Comparison of ENCODE assay signal across 24 mouse cellular contexts in the genomic region with DNA sequence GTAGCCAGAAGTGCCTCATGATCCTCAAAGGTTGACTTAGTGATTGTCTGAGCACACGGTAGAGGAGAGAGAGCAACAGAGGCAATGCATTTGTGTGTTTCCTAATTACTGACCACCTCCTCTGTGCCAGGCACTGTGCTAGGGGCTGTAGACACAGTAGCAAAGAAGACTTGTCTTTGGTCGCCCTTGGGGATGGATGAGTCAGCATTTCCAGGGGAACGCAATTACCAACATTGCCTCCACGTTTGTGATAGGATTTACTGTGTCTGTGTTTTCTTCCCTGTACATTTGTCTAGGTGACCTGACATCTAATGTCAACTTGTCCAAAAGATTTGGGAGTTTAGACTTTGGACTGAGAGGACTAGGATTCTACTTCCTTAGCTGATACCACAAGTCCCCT. TPM values are rescaled to one million over a fixed set of nuclear protein-coding genes. Genes with fewer than 3 reads are reported as not detected.
A peak's percentile ranks its signal among the peaks of the same experiment; 100 is the strongest.
DNase-seq lines count a peak whose midpoint lies in the region; TF ChIP-seq lines count a peak whose summit lies in the region.
"Had no signal": no experiment of that assay in that cellular context is flagged by ENCODE, and none has a peak within 500 bp of the region (broad histone marks: within the 10 kb centered on the region; RNA-seq: fewer than 3 reads in every experiment).

No protein-coding gene starts in this region.

- TF ChIP-seq RAD21 in CH12.LX (IDR thresholded peaks at IDR 0.05; ENCODE audit: low read depth, low read length), result no peak

- peaks cover 14% of the 10 kb centered on the region for H3K9me3 ChIP-seq in CH12.LX (replicated peaks; ENCODE audit: low read length)
- H3K9me3 ChIP-seq: forebrain, embryonic 10.5 days; forebrain, embryonic 13.5 days; hindbrain, embryonic 10.5 days; hindbrain, embryonic 13.5 days; intestine, embryonic 15.5 days had no signal

- dilution Hi-C loops in CH12.LX (cut with MboI; ENCODE audit: extremely low pct_ligation_motif_present, extremely low pct_unique_long_range_greater_than_20kb, low sequenced_read_pairs), result no loop called here

- H3K27me3 ChIP-seq in CH12.LX (replicated peaks), result peaks cover 72% of the 10 kb centered on the region
- H3K27me3 ChIP-seq: forebrain, embryonic 13.5 days; hindbrain, embryonic 13.5 days had no signal

- H3K27ac ChIP-seq in CH12.LX (ENCODE audit: insufficient read depth, low read depth), result no peak overlapping the region
- H3K27ac ChIP-seq: forebrain, embryonic 10.5 days; forebrain, embryonic 13.5 days; heart, adult 2 months; hindbrain, embryonic 10.5 days; hindbrain, embryonic 13.5 days; intestine, embryonic 15.5 days had no signal

- no peak for TF ChIP-seq EP300 in CH12.LX (IDR thresholded peaks at IDR 0.05; ENCODE audit: low read length)

- in situ Hi-C loops in CH12.LX (cut with MboI; ENCODE audit: low pct_ligation_motif_present, low pct_unique_long_range_greater_than_20kb, low sequenced_read_pairs), result loop anchor here (10.0 kb wide), 1 partner anchor 79 kb away; no protein-coding TSS in a partner anchor

- H3K4me1 ChIP-seq in CH12.LX (ENCODE audit: control insufficient read depth in 1 of 2, insufficient read depth in 2 of 2), result no peaks in the 10 kb centered on the region
- no peaks in the 10 kb centered on the region for H3K4me1 ChIP-seq in lung, adult 2 months (ENCODE audit: control insufficient read depth, insufficient read depth, low read length)

- WGBS in lung, adult 2 months, result 76% methylated on average over 4 of the region's 4 CpGs

- no peak for TF ChIP-seq CTCF in CH12.LX (conservative IDR thresholded peaks at IDR 0.05 in 1 of 2, IDR thresholded peaks at IDR 0.05 in 1 of 2; ENCODE audit: low read depth in 2 of 2, low read length in 2 of 2)
- no peak for TF ChIP-seq CTCF in lung, adult 2 months (IDR thresholded peaks at IDR 0.05; ENCODE audit: insufficient read depth, low read length)

- no peaks in the 10 kb centered on the region for H3K79me2 ChIP-seq in CH12.LX (replicated peaks; ENCODE audit: control insufficient read depth, extremely low read depth, insufficient read depth, poor library complexity, severe bottlenecking)

- no peak overlapping the region for H3K4me2 ChIP-seq in CH12.LX (ENCODE audit: insufficient read depth, low read depth, poor library complexity, severe bottlenecking)
- H3K4me2 ChIP-seq: forebrain, embryonic 13.5 days; heart, embryonic 11.5 days; hindbrain, embryonic 13.5 days; intestine, embryonic 15.5 days had no signal

- no peaks in the 10 kb centered on the region for H3K36me3 ChIP-seq in CH12.LX (replicated peaks in 1 of 2; ENCODE audit: control insufficient read depth in 1 of 2, insufficient read depth in 1 of 2, low read length in 1 of 2)
- H3K36me3 ChIP-seq: hindbrain, embryonic 13.5 days; intestine, embryonic 15.5 days had no signal

- DNase-seq in adrenal gland, postnatal 10 days, result peak; percentile 33
- DNase-seq in adrenal gland, postnatal 14 days, result no peak
- DNase-seq in CH12.LX (ENCODE audit: extremely low read depth), result no peak
- peak; percentile 42 for DNase-seq in R1 (ENCODE audit: low read depth, low spot score)
- no peak for DNase-seq in heart, adult 9 months (ENCODE audit: low spot score in 2 of 2)
- no peak for DNase-seq in lung, adult 2 months
- DNase-seq: cerebellum, adult 18-20 months; cerebellum, adult 9-10 months; cerebellum, postnatal 14 days; gastrocnemius, postnatal 10 days; gastrocnemius, postnatal 36 days; heart, adult 2 months; kidney, adult 11 months; kidney, adult 8-10 months had no signal

- no peak overlapping the region for H3K4me3 ChIP-seq in CH12.LX (replicated peaks in 1 of 3; ENCODE audit: low read depth in 2 of 3, low read length in 2 of 3, poor library complexity in 1 of 3)
- no peak overlapping the region for H3K4me3 ChIP-seq in lung, adult 2 months (replicated peaks; ENCODE audit: extremely low read depth, low read depth, low read length)
- H3K4me3 ChIP-seq: forebrain, embryonic 10.5 days; forebrain, embryonic 13.5 days; heart, adult 2 months; hindbrain, embryonic 10.5 days; hindbrain, embryonic 13.5 days; intestine, embryonic 15.5 days had no signal

- H3K9ac ChIP-seq in CH12.LX (ENCODE audit: insufficient read depth, low read depth), result no peak overlapping the region
- H3K9ac ChIP-seq: forebrain, embryonic 13.5 days; hindbrain, embryonic 13.5 days; intestine, embryonic 15.5 days had no signal

- no peak for TF ChIP-seq POLR2A in CH12.LX (IDR thresholded peaks at IDR 0.05; ENCODE audit: low read depth, low read length)
- TF ChIP-seq POLR2A in lung, adult 2 months (IDR thresholded peaks at IDR 0.05; ENCODE audit: borderline replicate concordance, extremely low read depth, low read depth, low read length), result no peak

TF ChIP-seq in CH12.LX, 34 proteins besides CTCF, POLR2A, EP300 and RAD21:
- peak; percentile 65; the same call in 1 of the 2 replicates for TF ChIP-seq MAFK (IDR thresholded peaks at IDR 0.05; ENCODE audit: insufficient replicate concordance, low read length)
- no peak for TF ChIP-seq CHD1 (IDR thresholded peaks at IDR 0.05; ENCODE audit: low read depth, low read length)
- TF ChIP-seq ZNF384 (IDR thresholded peaks at IDR 0.05; ENCODE audit: low read depth, low read length), result no peak
- TF ChIP-seq MEF2A (IDR thresholded peaks at IDR 0.05; ENCODE audit: borderline replicate concordance, low read depth, low read length), result no peak

RNA-seq across cellular contexts. Expression of a gene that starts 4.8 kb away (rescaled TPM):
- total RNA-seq in adrenal gland, postnatal 10 days (2021), result 1 to 10 TPM; 5.2 to 6.0 TPM
- 3.9 and 4.3 TPM in 2 replicates for total RNA-seq in adrenal gland, postnatal 14 days (2021)
- total RNA-seq in CH12.LX (2012; rRNA removed) (0.04 TPM in 1 of 2 replicates, not detected in the other), CH12.LX (2014; rRNA removed) (not detected in 2 replicates)
- polyA plus RNA-seq in CH12.LX (2012; ENCODE audit: insufficient read length, low read depth), result not detected in 2 replicates
- polyA plus RNA-seq in lung, adult 2 months (2012; rRNA removed), result 0.51 and 0.76 TPM in 2 replicates
- total RNA-seq: granulocyte monocyte progenitor cell, adult 5-6 weeks; MEL had no signal
- polyA plus RNA-seq: C2C12; CD4-positive, CD25-positive, alpha-beta regulatory T cell, adult 4 months had no signal

RNA-seq across cellular contexts. Expression of a gene that starts 55.0 kb away (rescaled TPM):
- 10 to 100 TPM; 22.6 to 27.0 TPM for total RNA-seq in adrenal gland, postnatal 10 days (2021)
- total RNA-seq in adrenal gland, postnatal 14 days (2021), result 18.5 and 23.4 TPM in 2 replicates
- total RNA-seq in CH12.LX (2012; rRNA removed) (not detected in 2 replicates), CH12.LX (2014; rRNA removed) (not detected in 2 replicates)
- not detected in 2 replicates for polyA plus RNA-seq in CH12.LX (2012; ENCODE audit: insufficient read length, low read depth)
- polyA plus RNA-seq in lung, adult 2 months (2012; rRNA removed), result 10.5 and 11.3 TPM in 2 replicates
- total RNA-seq: MEL had no signal
- polyA plus RNA-seq: CD4-positive, CD25-positive, alpha-beta regulatory T cell, adult 4 months had no signal

Comparison
In these comparisons a context has a peak if more than half of its experiments do, and no peak if none do; other contexts are left out.
1. DNase-seq: peak in adrenal gland, postnatal 10 days (single experiment) and R1 (single experiment); none in adrenal gland, postnatal 14 days (single experiment), CH12.LX (single experiment), heart, adult 9 months (0 of 2) and lung, adult 2 months (single experiment).
2. RNA of a gene that starts 55.0 kb away (total RNA-seq): 22.6 to 27.0 TPM in adrenal gland, postnatal 10 days and 18.5 to 23.4 TPM in adrenal gland, postnatal 14 days; not detected in CH12.LX; every median in the first group is over 10 times any median in the second.